Mouse (Mus musculus) cerebellum, postnatal 14 days (tissue): ENCODE measurements around the gene Gmnn.
A peak's percentile ranks its signal among the peaks of the same experiment; 100 is the strongest.

Experiments used
- DNase-seq, 2 experiments: peaks; one replicate each; pipeline ENCODE4 v3.0.0; 2021; ENCODE audit warnings: mixed read lengths in 2 of 2

Gmnn gene

DNA sequence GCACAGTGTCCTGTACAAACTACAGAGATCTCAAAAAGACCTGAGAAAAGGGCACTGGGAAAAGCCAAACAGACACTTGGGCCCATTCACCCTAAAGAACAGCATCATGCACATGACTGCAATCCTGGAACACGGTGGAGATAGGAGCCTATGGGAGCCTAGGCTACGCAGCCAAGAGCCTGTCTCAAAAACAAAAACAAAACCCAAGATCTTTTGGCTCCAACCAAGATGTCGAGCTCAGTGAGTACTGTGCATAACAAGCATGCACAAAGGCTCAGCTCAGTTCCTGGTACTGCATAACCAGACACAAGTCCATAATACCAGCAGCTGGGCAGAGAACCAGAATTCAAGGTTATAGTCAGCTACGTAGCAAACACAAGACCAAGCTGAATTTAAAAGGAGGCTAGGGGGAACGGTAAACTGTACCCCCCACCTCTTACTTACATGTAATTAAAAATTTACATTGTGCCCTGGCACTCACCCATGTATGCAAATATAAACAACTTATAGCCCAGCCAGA is 1.3 kb downstream of the Gmnn start:
- no peak for DNase-seq

DNA sequence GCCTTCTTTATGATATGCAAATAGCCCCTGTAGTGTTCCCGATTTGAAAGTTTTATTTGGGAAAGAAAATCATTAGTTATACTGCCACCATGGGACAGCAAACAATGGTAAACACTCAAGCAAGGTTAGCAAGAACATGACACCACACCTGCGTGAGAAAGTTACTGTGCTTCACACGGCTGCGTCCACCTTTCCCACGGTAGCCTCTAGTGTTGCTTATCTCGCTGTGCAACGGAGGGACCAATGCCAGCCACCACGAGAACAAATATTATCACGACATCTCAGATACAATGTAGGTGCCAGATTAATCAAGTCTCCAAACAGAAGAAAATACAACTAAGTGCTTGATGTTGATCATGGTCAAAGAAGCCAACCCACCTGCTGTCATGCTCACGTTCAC is 2.3 kb downstream of the Gmnn start:
- DNase-seq = no peak

DNA sequence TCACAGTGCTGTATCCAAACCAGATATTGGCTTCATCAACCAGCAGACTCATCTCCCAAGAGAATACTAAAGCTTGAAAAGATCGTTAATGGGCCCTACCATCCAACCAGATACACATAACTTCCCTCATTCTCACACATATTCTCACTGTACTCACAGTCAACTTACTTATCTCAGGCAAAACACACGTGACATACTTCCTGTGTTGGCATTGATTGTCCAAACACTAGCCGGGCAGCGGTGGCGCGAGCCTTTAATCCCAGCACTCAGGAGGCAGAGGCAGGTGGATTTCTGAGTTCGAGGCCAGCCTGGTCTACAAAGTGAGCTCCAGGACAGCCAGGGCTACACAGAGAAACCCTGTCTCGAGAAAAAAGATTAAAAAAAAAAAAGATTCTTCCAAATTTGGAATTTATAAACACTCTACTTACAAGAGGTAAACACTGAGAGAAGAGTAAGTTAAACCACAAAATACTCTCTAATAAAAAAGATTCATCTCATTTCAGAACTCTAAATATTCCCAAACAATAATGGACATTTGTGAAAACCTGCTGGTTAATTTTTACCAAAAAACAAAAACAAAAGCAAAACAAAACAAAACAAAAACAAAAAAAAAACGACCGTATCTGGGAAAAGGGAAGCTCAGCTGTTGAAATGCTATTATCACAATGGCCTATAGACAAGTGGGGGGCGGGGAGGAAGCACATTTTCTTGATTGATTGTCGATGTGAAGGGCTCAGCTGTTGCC is 3.7 kb downstream of the Gmnn start:
- DNase-seq = no peak

DNA sequence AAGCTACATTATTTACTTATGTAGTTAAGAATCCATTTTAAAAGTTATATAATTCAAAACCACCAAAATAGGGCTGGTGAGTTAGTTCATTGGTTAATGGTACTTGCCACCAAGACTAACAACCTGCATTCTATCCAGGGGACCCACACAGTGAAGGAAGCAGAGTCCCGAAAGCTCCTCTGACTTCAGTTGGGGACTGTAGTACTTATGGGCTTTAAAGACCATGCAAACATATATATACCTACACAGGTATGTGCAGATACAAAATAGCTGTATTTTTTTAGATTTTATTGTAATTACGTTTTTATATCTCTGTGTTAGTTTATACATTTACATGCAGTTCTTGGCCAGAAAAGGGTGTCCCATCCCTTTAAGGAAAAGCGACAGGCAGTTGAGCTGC is 5.0 kb downstream of the Gmnn start:
- no peak for DNase-seq

DNA sequence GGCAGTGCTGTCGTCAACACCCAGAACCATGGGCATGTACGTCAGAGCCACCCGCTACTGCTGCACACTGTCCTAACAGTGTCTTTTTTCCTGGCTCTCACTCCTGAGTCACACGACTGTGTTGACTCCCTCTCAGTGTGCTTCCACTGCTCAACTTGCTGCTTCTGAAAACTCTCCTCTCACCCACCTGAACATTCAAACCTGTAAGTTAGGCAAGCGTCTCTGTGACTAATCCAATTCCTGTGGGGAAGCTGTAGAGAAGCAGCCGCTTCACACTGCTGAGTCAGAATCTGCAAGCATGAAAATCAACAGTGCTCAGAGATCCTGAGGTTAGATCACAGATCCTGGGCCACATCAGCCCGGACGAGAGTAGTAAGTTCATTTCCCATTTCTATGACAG is 10.3 kb downstream of the Gmnn start:
- DNase-seq = no peak

DNA sequence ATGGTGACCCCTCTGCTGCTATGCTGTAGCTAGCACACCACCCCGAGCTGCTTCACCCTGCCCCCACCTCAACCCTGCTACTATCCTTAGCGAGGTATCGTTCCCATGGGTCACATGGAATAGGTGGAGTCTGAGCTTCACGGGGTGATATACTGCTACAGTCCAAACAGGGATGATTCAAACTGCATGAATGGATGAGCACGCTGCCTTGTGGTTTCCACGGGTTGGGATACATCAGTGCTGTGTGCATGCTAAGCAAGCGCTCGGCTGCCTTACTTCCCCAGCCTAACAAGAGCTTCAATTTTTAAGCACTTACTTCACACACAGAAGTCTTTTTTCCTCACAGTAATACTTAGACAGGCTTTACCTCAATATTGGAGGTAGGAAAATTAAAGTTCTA is 10.9 kb downstream of the Gmnn start:
- DNase-seq = no peak

DNA sequence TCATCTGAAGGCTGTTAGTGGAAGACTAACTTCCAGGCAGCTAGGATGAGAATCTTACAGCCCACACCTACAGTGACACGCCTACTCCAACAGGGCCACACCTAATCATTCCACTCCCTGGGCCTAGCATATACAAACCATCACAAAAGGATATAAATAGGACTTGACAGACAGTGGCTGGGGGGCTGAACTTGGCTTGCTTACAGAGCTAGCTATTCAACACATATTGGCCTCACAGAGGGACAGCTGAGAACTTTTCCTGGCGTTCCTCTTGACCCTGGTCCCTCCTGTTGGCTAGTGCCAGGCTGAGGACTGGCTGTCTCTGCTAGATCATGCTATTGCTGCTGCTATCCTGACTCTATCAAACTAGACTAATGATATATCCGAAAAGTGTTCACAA is 13.9 kb downstream of the Gmnn start:
- DNase-seq = no peak

DNA sequence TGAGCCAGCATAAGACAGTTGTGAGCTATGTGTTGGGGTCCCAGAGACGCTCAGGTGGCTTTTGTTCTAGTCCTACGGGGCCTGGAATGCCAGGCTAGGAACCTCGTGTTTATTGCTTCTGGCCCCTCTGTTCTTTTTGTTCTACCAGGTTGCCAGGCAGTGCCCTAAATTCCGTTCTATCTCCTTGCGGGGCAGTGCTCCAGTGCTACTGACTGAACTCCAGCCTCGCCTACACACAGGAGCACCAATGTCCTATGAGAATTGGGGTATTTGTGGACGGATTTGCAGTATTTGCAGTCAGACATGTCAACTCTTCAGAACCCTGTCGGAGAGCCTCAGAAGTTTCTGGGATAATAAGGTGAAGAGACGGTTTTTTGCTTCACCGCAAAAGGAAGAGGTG is 20.7 kb downstream of the Gmnn start, which contains the start of gene Armh2:
TSS of gene Armh2 (plus strand) at position 205 of the 400 bp plus-strand sequence.
- no peak for DNase-seq

DNA sequence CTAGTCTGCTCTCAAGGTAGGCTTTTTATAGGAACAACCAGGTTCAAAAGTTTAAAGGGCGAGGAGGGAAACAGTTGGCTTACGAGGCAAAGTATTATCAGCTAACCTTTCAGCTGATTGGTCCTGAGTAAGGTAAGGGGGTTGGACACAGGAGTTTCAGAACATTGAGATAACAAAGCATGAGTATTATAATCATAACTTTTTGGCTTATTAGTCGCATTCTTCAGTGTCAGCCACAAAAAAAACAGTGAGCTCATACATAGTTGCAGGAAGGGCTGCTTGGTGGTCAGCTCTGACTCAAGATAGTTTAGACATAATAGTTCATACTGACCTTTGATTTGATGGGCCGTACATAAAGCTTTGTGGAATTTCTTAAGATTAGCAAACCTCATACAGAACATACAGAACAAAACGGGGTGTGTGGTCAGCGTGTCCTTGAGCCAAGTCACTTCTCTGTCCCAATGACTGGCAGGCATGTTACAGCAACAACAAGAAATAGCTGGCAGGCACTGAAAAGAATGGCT is 26.1 kb downstream of the Gmnn start:
- DNase-seq = no peak

DNA sequence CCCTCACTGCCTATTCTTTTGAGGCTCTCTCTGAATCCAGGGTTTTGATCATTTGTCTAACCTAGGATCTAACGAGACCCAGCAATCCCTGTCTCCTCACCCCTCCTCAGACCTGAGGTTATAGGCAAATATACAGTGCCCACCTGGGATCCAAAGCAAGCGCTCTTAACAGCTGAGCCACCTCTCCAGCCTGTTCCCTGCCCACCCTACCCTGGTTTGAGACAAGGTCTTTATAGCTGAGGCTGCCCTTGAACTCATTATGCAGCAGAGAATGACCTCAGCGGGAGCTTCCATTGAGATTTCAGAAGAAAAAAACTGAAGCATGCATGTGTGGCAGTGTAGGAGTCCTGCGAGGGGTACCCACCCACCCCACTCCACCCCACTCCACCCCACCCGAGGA is 27.2 kb downstream of the Gmnn start:
- no peak for DNase-seq

DNA sequence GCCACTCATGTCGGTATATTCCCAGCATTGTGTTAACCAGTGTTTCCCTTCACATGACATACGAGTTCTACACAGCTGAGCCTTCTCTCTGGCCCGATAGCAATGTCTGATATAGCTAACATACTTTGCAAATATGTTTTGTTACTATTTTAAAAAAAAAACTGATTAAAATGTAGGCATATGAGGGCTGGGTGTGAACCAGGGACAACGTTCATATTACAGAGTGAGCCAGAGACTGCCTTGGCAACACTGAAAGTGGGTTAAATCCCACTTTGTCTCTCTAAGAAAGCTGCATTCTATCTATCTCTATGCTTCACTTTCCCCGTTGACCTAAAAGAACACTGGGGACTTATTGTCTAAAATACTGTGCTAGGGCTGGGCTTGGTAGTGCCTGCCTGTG is 32.6 kb downstream of the Gmnn start:
- no peak for DNase-seq

DNA sequence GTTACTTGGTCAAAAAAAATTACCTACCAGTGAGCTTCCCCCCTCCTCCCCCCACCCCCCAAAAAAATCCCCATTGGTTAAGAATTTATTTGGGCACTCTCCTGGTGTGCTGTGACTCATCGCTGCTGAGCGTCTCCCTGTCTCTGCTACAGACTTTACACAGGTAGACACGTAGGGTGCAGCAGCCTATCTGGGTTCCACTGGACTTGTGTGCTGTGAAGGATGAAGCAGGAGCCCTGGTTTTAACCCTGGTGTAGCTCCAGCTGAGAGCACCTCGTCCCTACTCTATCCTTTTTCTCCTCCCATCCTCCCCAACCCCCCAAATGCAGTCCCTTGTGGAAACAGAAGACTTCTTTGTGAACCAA is 37.3 kb downstream of the Gmnn start:
- DNase-seq = no peak

DNA sequence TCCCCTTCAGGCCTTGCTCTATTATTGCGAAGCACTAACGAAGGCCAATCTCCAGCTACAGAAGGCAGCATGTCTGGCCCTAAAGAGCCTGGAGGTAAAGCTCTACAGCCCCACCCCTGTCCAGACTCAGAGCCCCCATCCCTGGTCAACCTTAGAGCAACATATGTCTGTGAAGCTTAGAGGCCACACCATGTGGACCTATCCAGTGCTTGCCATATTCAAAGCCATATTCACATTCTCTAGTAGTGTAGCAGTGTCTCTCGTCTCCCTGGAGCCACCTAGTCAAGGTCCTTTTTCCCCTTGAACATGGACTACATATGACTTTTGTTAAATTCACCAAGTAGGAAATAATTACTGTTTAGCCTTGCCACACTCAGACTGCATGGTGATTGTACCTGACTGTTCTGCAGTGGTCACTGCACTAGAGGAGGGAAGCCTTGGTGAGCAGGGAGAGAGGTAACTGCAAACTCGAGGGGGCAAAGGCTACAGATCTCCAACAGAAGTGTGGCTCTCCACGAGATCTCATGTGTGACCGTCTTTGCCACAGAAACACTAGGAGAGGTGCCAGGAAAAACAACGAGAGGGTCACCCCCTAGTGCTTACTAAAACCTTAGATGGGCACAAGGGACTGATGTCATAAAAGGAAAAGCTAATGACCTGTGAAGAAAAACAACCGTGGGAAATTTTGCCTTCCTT is 37.9 kb downstream of the Gmnn start:
- no peak for DNase-seq

DNA sequence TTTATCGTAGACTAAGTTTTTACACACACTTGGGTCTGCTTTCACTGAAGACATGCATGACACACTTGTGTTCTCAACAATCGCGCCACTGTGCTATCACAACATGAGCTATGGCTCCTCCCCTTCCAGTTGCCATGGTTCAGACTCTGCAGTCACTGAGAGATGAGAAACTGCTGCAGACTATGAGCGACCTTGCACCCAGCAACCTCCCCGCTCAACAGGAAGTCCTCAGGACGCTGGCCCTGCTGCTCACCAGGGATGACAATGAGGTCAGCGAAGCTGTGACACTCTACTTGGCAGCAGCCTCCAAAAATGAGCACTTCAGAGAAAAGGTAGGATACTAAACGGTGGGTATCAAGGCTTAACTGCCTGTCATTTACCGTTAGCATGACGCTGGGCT is 40.2 kb downstream of the Gmnn start:
- no peak for DNase-seq

DNA sequence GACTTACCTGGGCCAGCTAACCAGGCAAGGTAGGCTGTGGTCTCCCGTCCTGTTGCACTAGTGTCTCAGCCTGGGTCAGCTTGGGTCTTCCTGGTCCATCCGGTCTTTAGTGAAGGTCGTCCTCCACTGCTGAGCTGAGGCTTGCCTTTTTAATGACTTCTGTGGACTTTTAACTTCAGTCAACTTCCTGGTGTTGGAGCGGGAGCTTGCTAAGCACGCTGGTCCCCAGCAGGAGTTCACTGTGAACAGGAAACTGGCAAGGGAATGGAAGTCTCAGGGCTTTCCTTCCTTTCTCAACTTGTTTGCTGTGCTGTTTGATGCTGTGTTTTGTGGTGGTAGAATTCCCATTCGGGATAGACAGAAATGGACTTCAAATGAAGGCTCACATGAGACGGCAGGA is 44.0 kb downstream of the Gmnn start:
- no peak for DNase-seq

DNA sequence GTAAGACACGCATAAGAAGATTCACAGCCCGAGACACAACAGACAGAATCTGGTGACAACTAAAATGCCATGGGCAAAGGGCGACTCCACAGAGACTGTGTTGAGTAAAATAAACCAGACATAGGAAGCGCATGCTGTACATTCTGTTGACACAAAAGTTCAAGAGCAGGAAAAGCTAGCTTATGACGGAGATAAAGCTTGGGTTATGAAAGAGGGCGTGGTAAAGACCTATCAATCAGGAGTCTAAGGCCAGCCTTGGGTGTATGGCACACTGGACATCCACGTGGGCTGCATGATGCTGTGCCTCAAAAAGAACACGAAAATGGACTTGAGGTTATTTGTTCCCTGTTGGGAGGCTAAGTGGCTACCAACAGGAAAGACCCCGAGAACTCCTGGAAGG is 45.3 kb downstream of the Gmnn start:
- no peak for DNase-seq

DNA sequence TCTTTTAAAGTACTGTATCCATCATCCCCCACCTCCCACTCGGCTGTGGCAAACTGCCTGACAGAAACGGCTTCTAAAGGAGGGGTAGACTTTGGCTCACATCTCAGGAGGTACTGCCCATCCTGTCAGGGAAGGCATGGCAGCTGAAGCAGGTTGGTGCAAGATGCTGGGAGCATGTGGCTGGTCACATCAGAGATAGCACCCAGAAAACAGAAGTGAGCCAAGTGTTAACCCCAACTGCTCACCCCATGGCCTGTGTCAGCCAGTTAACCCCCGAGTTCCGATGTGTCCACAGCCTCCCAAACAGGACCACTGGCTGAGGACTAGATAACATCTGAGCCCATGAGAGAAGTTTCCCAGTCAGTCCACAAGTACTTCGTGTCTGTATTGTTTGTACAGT is 46.1 kb downstream of the Gmnn start:
- DNase-seq = no peak

DNA sequence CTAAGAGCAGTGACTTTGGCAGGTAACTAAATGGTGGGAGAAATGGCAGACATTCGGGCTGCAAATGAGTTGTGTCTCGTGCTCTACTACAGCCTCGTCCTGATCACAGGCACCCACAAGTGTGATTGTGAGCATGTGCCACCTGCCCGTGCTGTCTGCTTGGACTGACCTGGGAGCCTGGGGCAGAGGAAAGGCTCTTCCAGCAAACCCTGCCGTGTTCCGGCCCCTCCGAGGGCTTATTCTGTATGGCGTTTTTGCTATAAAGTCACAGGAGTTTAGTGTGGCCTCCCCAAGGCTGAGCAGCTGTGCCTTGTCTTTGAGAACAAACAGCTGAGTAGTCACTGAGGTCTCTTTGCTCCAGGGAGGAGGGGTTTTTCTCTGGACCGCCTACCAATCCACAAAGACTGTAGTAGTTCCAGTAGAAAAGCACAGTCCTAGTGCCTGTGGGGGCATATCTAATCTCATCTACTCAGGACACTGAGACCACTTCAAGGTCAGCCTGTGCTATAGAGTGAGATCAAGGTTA is 47.3 kb downstream of the Gmnn start:
- no peak for DNase-seq

DNA sequence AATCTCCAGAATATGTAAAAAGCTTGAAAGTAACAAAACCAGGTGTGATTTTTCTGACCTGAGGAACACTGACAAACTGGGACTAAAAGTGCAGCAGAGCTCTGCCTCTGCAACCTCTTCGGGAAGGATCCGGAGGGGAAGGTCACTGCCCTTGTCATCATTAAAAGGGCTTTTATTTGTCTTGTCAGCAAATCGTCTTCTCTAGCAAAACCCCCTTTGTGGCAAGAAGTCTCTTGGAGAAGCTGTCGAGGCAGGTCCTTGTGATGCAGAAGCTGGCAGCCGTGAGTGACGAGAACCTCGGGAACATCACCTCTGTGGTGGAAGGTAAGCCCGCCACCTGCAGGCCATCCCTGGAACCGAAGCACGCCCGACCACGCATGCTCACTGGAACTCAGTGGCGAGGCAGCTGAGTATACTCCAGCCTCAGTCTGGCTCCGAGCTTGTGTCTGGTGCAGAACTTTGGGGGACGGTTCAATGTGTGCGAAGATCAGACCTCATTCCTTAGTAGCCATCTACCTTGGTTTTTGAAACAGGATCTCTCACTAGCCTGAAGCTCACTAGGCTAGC is 48.2 kb downstream of the Gmnn start:
- DNase-seq = peak; percentile 95 to 96

DNA sequence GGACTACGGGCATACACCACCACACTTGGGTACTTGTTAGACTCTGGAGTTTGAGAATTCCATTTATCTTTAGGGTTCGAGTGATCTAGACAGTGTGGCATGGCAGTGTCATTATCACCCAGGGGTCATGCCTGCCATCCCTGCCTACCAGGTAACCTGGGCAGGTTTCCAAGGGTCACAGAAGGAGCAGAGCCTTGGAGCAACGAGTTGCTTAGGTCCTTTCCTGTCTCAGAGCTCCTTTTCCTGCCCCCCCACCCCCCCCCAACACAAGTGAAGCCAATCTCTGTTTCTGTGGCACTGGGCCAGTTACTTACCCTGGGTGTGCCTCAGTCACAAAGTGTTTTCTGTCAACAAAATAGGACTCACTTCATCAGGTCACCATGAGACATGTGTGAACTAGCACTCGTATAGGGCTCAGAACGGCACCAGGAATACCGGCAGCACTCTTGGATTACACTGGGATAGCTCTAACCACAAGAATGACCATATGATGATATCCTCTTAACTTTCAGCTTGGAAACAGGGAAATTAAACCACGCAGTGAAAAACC is 49.1 kb downstream of the Gmnn start:
- no peak for DNase-seq

DNA sequence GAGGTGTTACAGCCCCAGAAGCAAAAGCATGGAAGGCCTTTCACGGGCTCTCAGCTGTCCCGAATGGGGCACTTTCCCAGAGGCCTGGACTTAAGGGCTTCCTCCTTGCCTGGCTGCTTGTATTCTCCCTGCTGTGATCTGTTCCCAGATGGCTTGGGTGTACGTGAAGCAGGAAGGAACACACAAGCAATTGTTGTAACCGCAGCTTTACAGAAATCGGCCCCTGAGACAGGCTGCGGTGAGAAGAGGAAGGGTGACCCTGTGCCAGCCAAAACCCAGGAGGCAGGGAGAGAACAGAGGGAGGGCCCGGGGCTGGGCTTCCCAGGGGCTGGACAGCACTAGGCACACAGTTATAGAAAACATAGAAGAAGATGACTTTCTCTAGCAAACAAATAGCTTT is 50.8 kb downstream of the Gmnn start:
- DNase-seq = no peak

DNA sequence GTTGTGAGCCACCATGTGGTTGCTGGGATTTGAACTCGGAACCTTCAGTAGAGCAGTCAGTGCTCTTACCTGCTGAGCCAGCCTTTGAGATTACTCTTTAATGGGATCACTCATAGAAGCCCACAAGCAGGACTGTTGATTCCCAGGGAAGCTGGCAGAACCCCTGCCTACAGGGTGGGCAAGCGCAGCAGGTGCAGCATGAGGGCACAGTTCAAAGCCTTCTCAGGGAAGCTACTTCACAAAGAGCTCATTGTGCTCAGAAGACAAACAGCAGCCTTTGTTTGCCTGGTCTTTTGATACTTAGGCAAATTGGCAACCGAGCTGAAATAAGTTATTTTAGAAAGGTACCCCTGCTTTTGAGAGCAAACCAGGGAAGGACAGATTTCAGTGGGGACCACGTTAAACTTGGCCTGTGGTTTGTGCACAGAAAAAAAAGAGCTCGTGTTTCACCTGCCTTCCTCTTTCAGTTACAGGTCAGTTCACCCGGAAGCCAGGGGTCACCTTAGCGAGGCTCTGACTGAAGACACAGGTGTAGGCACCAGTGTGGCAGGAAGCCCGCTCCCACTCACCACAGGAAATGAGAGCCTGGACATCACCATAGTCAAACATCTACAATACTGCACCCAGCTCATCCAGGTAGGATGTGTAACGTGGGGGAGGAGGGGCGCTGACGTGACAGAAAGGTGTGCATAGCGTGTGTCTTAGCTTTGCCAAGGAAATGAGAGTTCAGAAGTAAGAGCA is 51.9 kb downstream of the Gmnn start:
- DNase-seq = no peak

DNA sequence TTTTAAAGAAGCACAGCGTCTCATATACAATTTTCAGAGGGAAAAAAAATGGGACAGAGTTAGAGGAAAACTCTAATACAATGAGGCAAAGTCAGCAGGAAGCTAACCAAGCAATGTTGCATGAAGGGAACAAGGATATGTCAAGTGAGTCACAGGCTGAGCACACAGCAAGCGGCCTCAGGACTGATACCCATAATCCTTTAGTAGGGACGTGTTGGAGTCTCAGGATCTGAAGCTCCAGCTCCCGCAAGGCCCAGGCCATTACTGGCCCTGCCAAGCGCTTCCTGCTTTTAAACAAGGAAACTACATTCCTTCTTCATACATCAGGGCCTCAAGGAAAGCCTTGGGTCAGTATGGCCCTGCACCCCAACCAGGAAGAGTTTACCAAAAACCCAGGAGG is 59.6 kb downstream of the Gmnn start:
- no peak for DNase-seq
